Mouse (Mus musculus) midbrain, postnatal 0 days (tissue): ENCODE measurements around the gene Tlk1. TPM values are rescaled to one million over a fixed set of nuclear protein-coding genes. Genes with fewer than 3 reads are reported as not detected.

Experiments used
- ATAC-seq: fragments of 200-750 bp; cut with Nextera tagmentation; 2 replicates; pipeline ENCODE4 v1.8.0; 2017; ENCODE audit warnings: moderate number of reproducible peaks, mild to moderate bottlenecking, moderate TSS enrichment, moderate library complexity; ENCODE audit not compliant: low FRiP score
- DNase-seq: peaks from one replicate; pipeline ENCODE4 v3.0.0-alpha.2; 2015; ENCODE audit warnings: low spot score
- H3K27ac ChIP-seq: fragments of 300-500 bp; sonication (generic); 2 replicates; pipeline ENCODE4 v1.5.1; 2014; ENCODE audit warnings: low read depth, mild to moderate bottlenecking, low read length, mixed read lengths
- H3K27me3 ChIP-seq: fragments of 300-500 bp; sonication (generic); 2 replicates; pipeline ENCODE4 v1.6.1; 2014; ENCODE audit warnings: low read length, control low read depth, mixed read lengths; ENCODE audit not compliant: insufficient read depth
- H3K36me3 ChIP-seq: fragments of 300-500 bp; sonication (generic); 2 replicates; pipeline ENCODE4 v1.6.1; 2014; ENCODE audit warnings: low read length, control low read depth, mixed read lengths; ENCODE audit not compliant: insufficient read depth
- H3K4me1 ChIP-seq: fragments of 300-500 bp; sonication (generic); 2 replicates; pipeline ENCODE4 v1.6.1; 2014; ENCODE audit warnings: mild to moderate bottlenecking, control low read depth, antibody characterized with exemption, low read length, mixed read lengths; ENCODE audit not compliant: insufficient read depth
- H3K4me2 ChIP-seq: fragments of 300-500 bp; sonication (generic); 2 replicates; pipeline ENCODE4 v1.6.1; 2014; ENCODE audit warnings: low read depth, mild to moderate bottlenecking, low read length, mixed read lengths; ENCODE audit not compliant: poor library complexity, severe bottlenecking
- H3K4me3 ChIP-seq: fragments of 300-500 bp; sonication (generic); 2 replicates; pipeline ENCODE4 v1.5.1; 2014; ENCODE audit warnings: low read depth, mild to moderate bottlenecking, low read length, moderate library complexity
- H3K9ac ChIP-seq: fragments of 300-500 bp; sonication (generic); replicated peaks from 2 replicates; pipeline ENCODE4 v1.6.1; 2014; ENCODE audit warnings: mild to moderate bottlenecking, low read length, moderate library complexity, mixed read lengths; ENCODE audit not compliant: poor library complexity, severe bottlenecking
- H3K9me3 ChIP-seq: fragments of 300-500 bp; sonication (generic); 2 replicates; pipeline ENCODE4 v1.6.1; 2016; ENCODE audit warnings: low read length, control low read depth
- CTCF ChIP-seq: IDR thresholded peaks from 2 replicates; pipeline ENCODE4 v1.5.1; 2016; ENCODE audit warnings: antibody characterized with exemption, mild to moderate bottlenecking
- WGBS: fragments of 180-500 bp; shearing (Covaris S2); extraction: QIAGEN DNeasy Blood & Tissue Kit; methylation state at CpG from one replicate; pipeline ENCODE4 v1.1.7; 2014; 5-methylcytosine and 5-hydroxymethylcytosine counted together
- polyA plus RNA-seq: library from polyadenylated mRNA; unstranded; fragments of >200 nt; fragmentation: Nextera tagmentation; extraction: Ambion mirVana; gene quantifications from 2 replicates; pipeline ENCODE4 v1.2.1, GENCODE M21; 2015
- total RNA-seq: library from RNA; depleted of rRNA; stranded (reverse); fragments of >200 nt; gene quantifications from 2 replicates; pipeline ENCODE4 v1.2.3, GENCODE M21; 2014

Tlk1 gene
- total and polyA plus RNA-seq, 2 experiments from 2014 or later: 22.1 to 25.0 TPM

DNA sequence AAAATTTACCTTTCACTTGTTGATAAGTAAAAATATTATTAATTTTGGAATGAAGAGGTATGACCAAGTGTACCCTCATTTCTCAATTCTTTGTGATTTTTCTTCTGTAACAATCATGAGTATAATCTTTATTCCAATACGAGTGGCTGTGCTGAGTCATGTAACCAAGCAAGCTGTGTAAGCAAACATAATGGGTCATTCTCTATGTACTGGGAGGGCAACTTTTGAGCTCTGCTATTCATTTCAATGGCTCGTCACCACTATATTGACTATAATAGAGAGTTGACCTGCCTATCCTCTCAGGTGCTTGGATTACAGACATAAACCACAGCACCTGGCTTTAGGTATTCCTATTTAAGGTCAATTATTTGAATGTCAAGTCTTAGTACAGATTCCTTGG lies 48.8 kb downstream of the Tlk1 start:
- Histone ChIP-seq H3K36me3 (no peaks in the 10 kb centered on the region), H3K4me2 (no peak overlapping the region), H3K9me3 (no peaks in the 10 kb centered on the region), H3K4me1 (no peaks in the 10 kb centered on the region), H3K4me3 (no peak overlapping the region), H3K27me3 (no peaks in the 10 kb centered on the region), H3K27ac (no peak overlapping the region), H3K9ac (no peak overlapping the region)
- 75% methylated on average over 2 of the region's 2 CpGs for WGBS
- ATAC-seq (no peak), DNase-seq (no peak)
- no peak for TF ChIP-seq CTCF

DNA sequence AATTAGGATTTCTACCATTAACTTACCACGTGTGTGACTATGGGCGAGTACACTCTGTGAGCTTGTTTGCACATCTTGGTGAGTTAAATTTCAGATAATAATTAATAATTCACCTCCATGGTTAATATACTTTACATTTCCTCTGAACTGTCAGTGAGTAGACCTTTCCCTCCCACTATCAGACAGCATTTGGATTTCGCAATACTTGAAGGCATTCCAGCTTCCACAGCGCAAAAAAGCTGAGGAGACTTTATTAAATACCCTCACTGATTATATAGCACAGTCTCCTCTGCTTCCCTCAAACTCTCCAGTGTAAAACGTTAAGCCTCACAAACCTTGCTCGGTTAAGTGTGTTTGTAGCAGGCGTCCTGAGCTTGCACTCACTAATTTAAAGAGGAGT lies 60.8 kb downstream of the Tlk1 start:
- Histone ChIP-seq H3K9me3 (no peaks in the 10 kb centered on the region), H3K27me3 (no peaks in the 10 kb centered on the region), H3K9ac (no peak overlapping the region), H3K27ac (no peak overlapping the region), H3K36me3 (no peaks in the 10 kb centered on the region), H3K4me1 (no peaks in the 10 kb centered on the region), H3K4me3 (no peak overlapping the region), H3K4me2 (no peak overlapping the region)
- TF ChIP-seq CTCF: no peak
- DNase-seq (no peak), ATAC-seq (no peak)
- WGBS: 84% methylated on average over 7 of the region's 7 CpGs

DNA sequence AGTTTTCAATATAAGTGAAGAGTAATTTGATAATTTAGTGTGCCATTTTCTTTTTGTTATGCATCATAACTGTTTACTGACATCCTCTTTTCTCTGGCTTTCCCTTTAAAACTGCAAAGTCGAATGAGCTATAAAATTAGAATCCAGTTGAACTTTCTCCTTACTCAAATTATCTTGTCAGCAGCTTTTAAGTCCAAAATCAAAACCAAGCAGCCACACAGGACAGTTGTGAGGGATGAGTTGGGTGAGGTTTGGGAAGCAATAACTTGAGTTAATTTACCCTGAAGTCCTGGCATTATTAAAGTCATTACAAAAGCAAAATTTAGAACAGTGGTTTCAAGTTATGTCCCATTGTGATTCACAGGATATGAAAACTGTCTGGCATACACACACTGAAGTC lies 62.8 kb downstream of the Tlk1 start:
- Histone ChIP-seq H3K9me3 (no peaks in the 10 kb centered on the region), H3K27ac (no peak overlapping the region), H3K4me2 (no peak overlapping the region), H3K27me3 (no peaks in the 10 kb centered on the region), H3K4me1 (no peaks in the 10 kb centered on the region), H3K36me3 (no peaks in the 10 kb centered on the region), H3K4me3 (no peak overlapping the region), H3K9ac (no peak overlapping the region)
- DNase-seq (no peak), ATAC-seq (no peak)
- no peak for TF ChIP-seq CTCF
- 86% methylated on average over 1 of the region's 1 CpGs for WGBS

DNA sequence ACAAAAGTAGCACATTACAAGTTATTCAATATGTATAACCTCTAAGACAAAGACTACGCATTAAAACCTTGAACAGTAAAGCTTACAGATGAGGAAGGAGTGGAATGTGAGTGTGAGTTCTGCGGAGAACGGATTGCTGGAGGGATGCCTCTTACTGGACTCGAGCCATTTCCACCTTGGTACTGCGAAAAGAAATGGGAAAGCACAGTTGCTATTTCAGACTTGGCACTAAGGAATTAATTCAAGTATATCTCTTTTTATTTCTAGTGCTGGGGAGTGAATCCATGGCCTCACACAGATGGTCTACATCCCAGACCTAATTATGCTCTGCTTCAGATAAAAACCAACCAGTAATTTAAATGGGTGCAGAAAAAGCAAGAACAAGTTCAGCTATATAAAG lies 73.4 kb downstream of the Tlk1 start:
- Histone ChIP-seq H3K4me2 (no peak overlapping the region), H3K36me3 (peaks cover 6% of the 10 kb centered on the region; the same call in 1 of the 2 replicates), H3K9me3 (no peaks in the 10 kb centered on the region), H3K4me1 (no peaks in the 10 kb centered on the region), H3K27ac (no peak overlapping the region), H3K4me3 (no peak overlapping the region), H3K9ac (no peak overlapping the region), H3K27me3 (no peaks in the 10 kb centered on the region)
- ATAC-seq (no peak), DNase-seq (no peak)
- TF ChIP-seq CTCF: no peak
- 97% methylated on average over 5 of the region's 5 CpGs for WGBS

DNA sequence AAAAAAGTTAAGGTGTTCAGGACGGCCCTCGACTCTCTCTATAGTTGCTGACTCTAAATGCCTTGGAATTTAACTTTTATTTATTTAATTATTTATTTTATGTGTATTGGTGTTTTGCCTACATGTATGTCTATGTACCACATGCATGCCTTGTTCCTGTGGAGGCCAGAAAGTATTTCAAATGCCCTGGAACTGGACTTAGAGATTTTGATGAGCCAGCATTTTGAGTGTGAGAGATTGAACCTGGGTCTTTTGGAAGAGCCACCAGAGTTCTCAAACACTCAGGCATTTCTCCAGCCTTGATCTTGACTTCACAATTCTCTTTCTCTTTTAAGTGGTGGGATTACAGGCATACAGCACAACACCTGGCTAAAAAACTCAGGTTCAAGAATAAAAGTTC lies 73.9 kb downstream of the Tlk1 start:
- TF ChIP-seq CTCF: no peak
- WGBS: 92% methylated on average over 2 of the region's 2 CpGs

DNA sequence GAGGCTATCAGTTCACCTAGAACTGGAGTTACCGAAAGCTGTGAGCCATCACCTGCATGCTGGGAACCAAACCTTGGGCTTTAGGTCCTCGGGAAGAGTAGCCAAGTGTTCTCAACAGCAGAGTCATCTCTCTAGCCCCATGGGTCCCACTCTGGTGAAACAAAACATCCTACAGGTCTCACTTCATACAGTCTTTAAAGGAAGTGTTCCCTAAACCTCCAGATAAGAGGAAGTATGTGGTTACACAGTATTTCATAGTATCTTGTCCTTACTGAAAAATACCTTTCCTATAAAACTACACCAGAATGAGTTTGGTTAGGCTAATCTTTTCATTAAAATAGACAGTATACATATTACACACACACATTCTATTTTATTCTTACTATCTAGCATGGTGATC lies 82.9 kb downstream of the Tlk1 start:
- H3K4me2 ChIP-seq: no peak overlapping the region
- H3K27ac ChIP-seq: no peak overlapping the region
- DNase-seq: no peak
- ATAC-seq: no peak
- WGBS: 83% methylated on average over 2 of the region's 2 CpGs
- no peaks in the 10 kb centered on the region for H3K9me3 ChIP-seq
- no peak overlapping the region for H3K9ac ChIP-seq
- H3K4me1 ChIP-seq: no peaks in the 10 kb centered on the region
- no peaks in the 10 kb centered on the region for H3K27me3 ChIP-seq
- no peak for TF ChIP-seq CTCF
- H3K36me3 ChIP-seq: peaks cover 6% of the 10 kb centered on the region; the same call in 1 of the 2 replicates
- H3K4me3 ChIP-seq: no peak overlapping the region

More for the DNA sequence above, 73.9 kb downstream of the Tlk1 start:
- no peaks in the 10 kb centered on the region for H3K9me3 ChIP-seq
- no peak overlapping the region for H3K4me3 ChIP-seq
- no peak overlapping the region for H3K9ac ChIP-seq
- H3K27me3 ChIP-seq: no peaks in the 10 kb centered on the region
- DNase-seq: no peak
- no peak overlapping the region for H3K4me2 ChIP-seq
- no peaks in the 10 kb centered on the region for H3K4me1 ChIP-seq
- H3K27ac ChIP-seq: no peak overlapping the region
- H3K36me3 ChIP-seq: peaks cover 6% of the 10 kb centered on the region; the same call in 1 of the 2 replicates
- ATAC-seq: no peak
